In the genomic region with DNA sequence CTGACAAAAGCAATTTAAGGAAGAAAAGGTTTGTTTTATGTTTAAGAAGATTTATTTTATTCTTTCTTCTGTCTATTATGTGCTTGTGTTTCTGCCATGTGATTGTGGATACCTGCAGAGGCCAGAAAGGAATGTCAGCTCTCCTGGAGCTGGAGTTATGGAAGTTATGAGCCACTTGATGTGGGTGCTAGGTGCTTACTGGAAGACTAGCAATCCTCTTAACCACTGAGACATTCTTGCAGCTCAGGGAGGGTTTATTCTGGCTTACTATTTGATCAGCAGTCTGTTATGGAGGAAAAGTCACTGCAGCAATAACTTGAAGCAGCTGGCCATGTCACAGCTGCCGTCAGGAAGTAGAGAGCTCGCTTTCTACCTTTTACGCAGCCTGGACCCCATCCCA, we compare ENCODE assay signal across 25 mouse cellular contexts.
"Had no signal": no experiment of that assay in that cellular context is flagged by ENCODE, and none has a peak within 500 bp of the region (broad histone marks: within the 10 kb centered on the region; RNA-seq: fewer than 3 reads in every experiment).

No protein-coding gene starts in this region.

- H3K9me3 ChIP-seq: heart, embryonic 13.5 days; heart, embryonic 15.5 days; hindbrain, embryonic 13.5 days; hindbrain, embryonic 15.5 days; kidney, embryonic 15.5 days; limb, embryonic 12.5 days had no signal

- H3K4me1 ChIP-seq: heart, embryonic 13.5 days; heart, embryonic 15.5 days; hindbrain, embryonic 13.5 days; hindbrain, embryonic 15.5 days; kidney, embryonic 15.5 days; limb, embryonic 12.5 days had no signal

- H3K9ac ChIP-seq: forebrain, postnatal 0 days; heart, embryonic 13.5 days; heart, embryonic 15.5 days; hindbrain, embryonic 13.5 days; hindbrain, embryonic 15.5 days; kidney, embryonic 15.5 days; limb, embryonic 12.5 days had no signal

- ATAC-seq: forebrain, postnatal 0 days; hindbrain, postnatal 0 days; intestine, embryonic 16.5 days had no signal

- H3K4me3 ChIP-seq: heart, adult 2 months; heart, embryonic 13.5 days; heart, embryonic 15.5 days; hindbrain, embryonic 13.5 days; hindbrain, embryonic 15.5 days; kidney, embryonic 15.5 days; limb, embryonic 12.5 days had no signal

- H3K36me3 ChIP-seq: hindbrain, embryonic 13.5 days; hindbrain, embryonic 15.5 days had no signal

- H3K27me3 ChIP-seq: heart, embryonic 13.5 days; heart, embryonic 15.5 days; hindbrain, embryonic 13.5 days; hindbrain, embryonic 15.5 days; kidney, embryonic 15.5 days; limb, embryonic 12.5 days had no signal

- H3K4me2 ChIP-seq: heart, embryonic 11.5 days; heart, embryonic 13.5 days; heart, embryonic 15.5 days; hindbrain, embryonic 13.5 days; hindbrain, embryonic 15.5 days; kidney, embryonic 15.5 days; limb, embryonic 12.5 days had no signal

- H3K27ac ChIP-seq: heart, adult 2 months; heart, embryonic 13.5 days; heart, embryonic 15.5 days; hindbrain, embryonic 13.5 days; hindbrain, embryonic 15.5 days; hindbrain, postnatal 0 days; kidney, embryonic 15.5 days; kidney, postnatal 0 days; limb, embryonic 12.5 days had no signal

- DNase-seq: forebrain, postnatal 0 days; gastrocnemius, postnatal 14 days; gastrocnemius, postnatal 36 days; heart, adult 11 months; heart, adult 2 months; heart, postnatal 14 days; heart, postnatal 36 days; kidney, adult 11 months; kidney, adult 2 months; kidney, adult 9 months; kidney, postnatal 14 days; kidney, postnatal 36 days; layer of hippocampus, adult 9-11 months; layer of hippocampus, postnatal 36 days; left cerebral cortex, postnatal 4 days had no signal
